Mouse (Mus musculus) spleen, postnatal 14 days (tissue): ENCODE results near the gene Eif4ebp2.

Source experiments
- DNase-seq, 2 experiments: peaks; one replicate each; pipeline ENCODE4 v3.0.0; 2021 to 2022; ENCODE audit warnings: low spot score in 2 of 2

Gene Eif4ebp2

GRCm38 (mm10) chr10:61383021-61383714 is 69.3 kb downstream of the Eif4ebp2 start, which contains the start of gene Pald1:
Pald1 (minus strand) TSS chr10:61383530.
- DNase-seq, result no peak

DNA sequence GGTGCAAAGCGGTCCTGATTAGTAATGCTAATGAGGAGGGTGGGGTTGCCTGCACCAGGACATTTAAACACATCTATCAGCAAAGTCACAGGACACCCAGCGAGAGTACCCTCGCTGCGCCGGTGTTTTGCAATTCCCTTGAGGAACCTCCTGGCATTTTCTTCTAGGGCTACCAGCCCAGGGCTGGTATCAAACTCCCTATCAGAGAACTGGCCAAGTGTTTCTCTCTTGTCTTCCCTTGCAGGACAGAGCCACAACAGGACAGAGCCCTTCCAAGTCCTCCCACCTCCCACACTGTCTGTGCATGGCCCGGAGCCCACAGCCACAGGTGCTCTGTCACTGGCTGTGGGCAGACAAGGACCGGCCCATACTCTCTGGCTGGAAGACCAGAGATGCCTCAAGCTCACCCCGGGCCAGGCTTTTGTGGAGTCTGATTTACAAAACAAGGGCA is 70.2 kb downstream of the Eif4ebp2 start:
- DNase-seq, result no peak

GRCm38 (mm10) chr10:61381823-61382222 is 70.6 kb downstream of the Eif4ebp2 start:
- DNase-seq, result no peak

DNA sequence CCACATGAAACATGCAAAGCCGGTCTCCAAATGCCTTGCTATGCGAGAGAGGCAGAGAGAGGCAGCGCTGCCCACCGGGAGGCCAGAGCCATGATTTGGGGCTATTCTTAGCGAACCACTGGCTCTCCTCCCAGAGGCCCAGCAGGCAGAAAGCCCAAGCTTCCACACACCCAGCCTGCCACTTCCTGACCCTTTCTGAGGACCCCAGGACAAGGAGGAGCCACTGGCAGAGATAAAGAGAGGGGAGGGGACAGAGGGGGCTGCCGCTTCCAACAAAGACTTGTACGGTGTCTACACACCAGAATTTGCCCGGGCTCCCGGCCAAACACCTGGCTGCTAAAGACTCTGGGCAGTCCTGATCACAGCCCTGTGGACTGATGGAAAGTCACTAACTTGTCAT is 72.3 kb downstream of the Eif4ebp2 start:
- no peak for DNase-seq

- no peak for DNase-seq
These were observed 73.0 kb downstream of the Eif4ebp2 start for GRCm38 (mm10) chr10:61379340-61380040.

DNA sequence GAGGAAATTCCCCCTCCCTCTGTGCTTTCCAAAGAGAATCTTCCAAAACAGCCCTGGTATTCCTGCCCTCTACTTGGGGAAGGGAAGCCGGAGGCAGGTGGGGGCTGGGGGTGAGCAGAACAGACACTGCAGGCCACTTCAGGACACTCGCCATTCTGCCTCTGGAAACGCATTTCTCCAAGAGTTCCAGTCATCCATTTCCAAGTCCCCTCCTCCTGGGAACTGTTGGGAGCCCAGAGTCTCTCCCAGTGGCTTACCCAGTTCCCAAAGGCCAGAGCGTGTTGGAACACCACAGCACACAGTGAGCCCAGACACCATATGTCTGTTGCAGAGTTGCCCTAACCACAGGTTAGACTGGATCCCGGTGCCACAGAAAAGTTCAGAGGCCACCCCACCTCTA is 73.8 kb downstream of the Eif4ebp2 start:
- no peak for DNase-seq
